Mouse (Mus musculus): ENCODE measurements around the gene Tomt.

DNA sequence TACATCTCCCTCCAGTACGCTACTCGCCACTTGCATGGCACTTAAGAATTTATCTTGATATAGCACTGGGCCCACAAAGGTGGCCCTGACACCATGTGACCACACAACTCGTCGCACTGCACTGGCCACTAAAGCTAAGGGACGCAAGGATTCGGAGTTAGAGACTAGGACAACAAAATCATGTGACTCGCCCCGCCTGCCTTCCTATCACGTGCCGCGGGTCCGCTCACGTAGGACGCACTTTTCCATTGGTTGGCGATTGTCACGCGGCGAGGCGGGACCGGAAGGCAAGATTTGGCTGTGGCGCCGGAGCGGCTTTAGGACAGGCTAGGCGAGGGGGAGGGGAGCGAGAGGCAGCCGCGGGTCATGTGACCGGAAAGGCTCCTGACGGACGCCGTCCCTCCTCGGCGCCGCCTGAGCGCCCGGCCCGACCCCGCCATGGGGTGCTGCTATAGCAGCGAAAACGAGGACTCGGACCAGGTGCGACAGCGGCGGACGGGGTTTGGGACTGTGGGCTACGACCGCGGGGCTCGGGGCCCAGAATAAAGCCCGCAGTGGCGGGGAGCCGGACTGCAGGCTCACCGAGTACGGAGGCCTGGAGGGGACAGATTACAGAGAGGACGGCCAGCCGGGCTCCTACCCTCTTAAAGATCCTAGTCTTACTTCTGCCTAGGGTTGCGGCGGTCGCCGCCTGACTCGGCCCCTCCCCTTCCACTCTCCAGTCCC is 435 bp downstream of the Tomt start, which contains the start of gene Lamtor1:
- no peak for TF ChIP-seq CTCF (IDR thresholded peaks at IDR 0.05; ENCODE audit: low read depth, low read length)
- no peak for TF ChIP-seq GATA1 (IDR thresholded peaks at IDR 0.05; ENCODE audit: borderline replicate concordance, low read length)
- TF ChIP-seq TAL1 (conservative IDR thresholded peaks at IDR 0.05; ENCODE audit: low read depth, low read length), result no peak
- no peak for TF ChIP-seq GATA2 (IDR thresholded peaks at IDR 0.05; ENCODE audit: borderline replicate concordance, low read depth, low read length)
